Mouse (Mus musculus) G1E (cell line): Measurements from ENCODE around the gene Yipf3.

ENCODE experiments used
- CTCF ChIP-seq: IDR thresholded peaks from 2 replicates; pipeline ENCODE4 v1.5.1; 2012; ENCODE audit warnings: low read depth, low read length, inconsistent platforms, mixed read lengths
- GATA1 ChIP-seq: IDR thresholded peaks from 2 replicates; pipeline ENCODE4 v1.6.1; 2012; ENCODE audit warnings: borderline replicate concordance, low read length, inconsistent platforms, mixed read lengths
- GATA2 ChIP-seq: IDR thresholded peaks from 2 replicates; pipeline ENCODE4 v1.6.1; 2012; ENCODE audit warnings: low read depth, low read length, inconsistent platforms, borderline replicate concordance
- POLR2AphosphoS5 ChIP-seq: IDR thresholded peaks from 2 replicates; pipeline ENCODE4 v1.6.1; 2012; ENCODE audit warnings: low read depth, low read length, inconsistent platforms; ENCODE audit not compliant: insufficient replicate concordance
- TAL1 ChIP-seq: conservative IDR thresholded peaks from 2 replicates; pipeline ENCODE4 v1.6.1; 2012; ENCODE audit warnings: low read depth, low read length, inconsistent platforms, mixed read lengths

DNA sequence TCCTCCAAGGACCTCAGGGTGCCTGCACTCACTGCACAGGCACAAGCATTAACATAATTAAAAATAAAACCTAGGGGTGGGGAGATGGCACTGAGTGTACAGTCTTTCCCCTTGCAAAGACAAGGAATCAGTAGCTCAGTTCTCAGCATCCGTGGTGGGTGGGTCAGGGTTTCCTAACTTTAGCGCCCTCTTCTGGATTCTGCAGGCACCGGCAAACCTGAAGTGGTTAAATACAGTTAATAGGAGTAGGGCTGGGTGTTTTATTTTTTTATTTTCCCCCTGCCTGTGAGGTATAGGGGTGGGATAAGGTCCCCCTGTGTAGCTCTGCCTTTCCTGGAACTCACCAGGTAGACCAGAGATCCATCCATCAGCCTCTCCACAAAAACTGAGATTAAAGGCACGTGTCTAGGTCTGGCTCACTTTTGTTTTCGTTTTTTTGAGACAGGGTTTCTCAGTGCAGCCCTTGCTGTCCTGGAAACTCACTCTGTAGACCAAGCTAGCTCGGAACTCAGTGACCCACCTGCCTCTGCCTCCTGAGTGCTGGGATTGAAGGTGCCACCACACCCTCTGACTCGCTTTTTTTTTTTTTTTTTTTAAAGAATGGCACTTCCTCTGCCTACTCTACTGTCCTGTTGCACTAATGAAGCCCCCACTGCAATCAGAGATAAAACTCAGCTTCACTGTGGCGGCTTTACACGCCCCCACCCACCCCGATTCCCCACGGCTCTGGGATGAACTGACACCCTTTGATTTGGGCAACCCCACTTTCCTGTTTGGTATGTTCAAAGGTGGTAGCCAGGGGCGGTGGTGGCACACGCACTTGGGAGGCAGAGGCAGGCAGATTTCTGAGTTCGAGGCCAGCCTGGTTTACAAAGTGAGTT, 4.9 kb downstream of the Yipf3 start:
- TF ChIP-seq CTCF = 0 out of 2 replicates have a peak, but pooled peaks have one; percentile 8
- TF ChIP-seq GATA1 = no peak
- TF ChIP-seq GATA2 = no peak
- no peak for TF ChIP-seq TAL1
- TF ChIP-seq POLR2AphosphoS5 = no peak
